Mouse (Mus musculus) fibroblast of lung, adult 2 months (primary cell): ENCODE results near the gene Prorsd1.
A peak's percentile ranks its signal among the peaks of the same experiment; 100 is the strongest.

Experiments used
- DNase-seq: peaks from one replicate; pipeline ENCODE4 v3.0.0-alpha.2; 2011; ENCODE audit warnings: low read depth

The Prorsd1 gene

GRCm38 (mm10) chr11:29503948-29504893 lies 10.6 kb downstream of the Prorsd1 start:
- DNase-seq: no peak

GRCm38 (mm10) chr11:29496962-29497361 lies 17.9 kb downstream of the Prorsd1 start:
- DNase-seq: no peak

- DNase-seq: no peak
These were observed 21.7 kb downstream of the Prorsd1 start for GRCm38 (mm10) chr11:29493135-29493534.

DNA sequence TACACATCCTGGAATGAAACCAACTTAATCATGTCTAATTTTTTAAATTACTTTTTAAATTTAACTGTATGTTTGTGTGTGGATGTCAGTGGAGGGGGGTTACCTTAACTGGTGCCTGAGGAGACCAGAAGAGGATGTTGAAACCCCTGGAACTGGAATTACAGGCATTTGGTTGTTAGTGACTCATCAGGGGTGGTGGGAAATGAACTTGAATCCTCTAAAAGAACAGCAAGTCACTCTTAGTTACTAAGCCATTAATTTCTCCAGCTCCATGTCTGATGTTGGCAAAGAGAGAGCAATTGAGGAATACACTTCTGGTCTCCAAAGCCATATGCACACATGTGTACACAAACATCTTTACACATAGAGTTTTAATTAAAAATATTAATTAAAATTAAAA lies 40.2 kb downstream of the Prorsd1 start:
- peak; percentile 12 for DNase-seq
